Mouse (Mus musculus) spleen, postnatal 14 days (tissue): ENCODE measurements around the gene Coro2b.

Experiments used
- DNase-seq, 2 experiments: peaks; one replicate each; pipeline ENCODE4 v3.0.0; 2021 to 2022; ENCODE audit warnings: low spot score in 2 of 2

The Coro2b gene

GRCm38 (mm10) chr9:62539251-62539711 lies 2.4 kb upstream of the Coro2b start:
- no peak for DNase-seq

- no peak for DNase-seq
Observed at GRCm38 (mm10) chr9:62537941-62538340, 1.1 kb upstream of the Coro2b start.

GRCm38 (mm10) chr9:62536119-62536654 lies 657 bp downstream of the Coro2b start:
- DNase-seq = no peak

- no peak for DNase-seq
Observed at GRCm38 (mm10) chr9:62535566-62535965, 1.3 kb downstream of the Coro2b start.

GRCm38 (mm10) chr9:62534691-62535090 lies 2.2 kb downstream of the Coro2b start:
- no peak for DNase-seq

- DNase-seq = no peak
Observed at GRCm38 (mm10) chr9:62534158-62534557, 2.7 kb downstream of the Coro2b start.

- DNase-seq = no peak
Observed at GRCm38 (mm10) chr9:62532876-62533275, 4.0 kb downstream of the Coro2b start.

- DNase-seq = no peak
Observed at GRCm38 (mm10) chr9:62531459-62532275, 5.2 kb downstream of the Coro2b start.

- DNase-seq = no peak
Observed at GRCm38 (mm10) chr9:62528527-62528926, 8.3 kb downstream of the Coro2b start.

- no peak for DNase-seq
Observed at GRCm38 (mm10) chr9:62526858-62527257, 10.0 kb downstream of the Coro2b start.

GRCm38 (mm10) chr9:62526451-62526850 lies 10.4 kb downstream of the Coro2b start:
- DNase-seq = no peak

GRCm38 (mm10) chr9:62524761-62525308 lies 12.0 kb downstream of the Coro2b start:
- DNase-seq = no peak

- DNase-seq = no peak
Observed at GRCm38 (mm10) chr9:62522791-62523471, 13.9 kb downstream of the Coro2b start.

- no peak for DNase-seq
Observed at GRCm38 (mm10) chr9:62522211-62522610, 14.6 kb downstream of the Coro2b start.

- DNase-seq = no peak
Observed at GRCm38 (mm10) chr9:62521541-62521940, 15.3 kb downstream of the Coro2b start.

GRCm38 (mm10) chr9:62520933-62521332 lies 15.9 kb downstream of the Coro2b start:
- no peak for DNase-seq

GRCm38 (mm10) chr9:62519787-62520503 lies 16.9 kb downstream of the Coro2b start:
- no peak for DNase-seq

GRCm38 (mm10) chr9:62519334-62519733 lies 17.5 kb downstream of the Coro2b start:
- no peak for DNase-seq

GRCm38 (mm10) chr9:62518572-62518971 lies 18.3 kb downstream of the Coro2b start:
- no peak for DNase-seq

- no peak for DNase-seq
Observed at GRCm38 (mm10) chr9:62517112-62517957, 19.5 kb downstream of the Coro2b start.

GRCm38 (mm10) chr9:62515138-62515537 lies 21.7 kb downstream of the Coro2b start:
- DNase-seq = no peak
